Mouse (Mus musculus): Measurements from ENCODE around the gene Mylk3. TPM values are rescaled to one million over a fixed set of nuclear protein-coding genes. Genes with fewer than 3 reads are reported as not detected.

The Mylk3 gene
- polyA plus RNA-seq, 2 experiments: 42.1 to 48.7 TPM

- Histone ChIP-seq H3K9me3 (ENCODE audit: control insufficient read depth, low read length) (no peaks in the 10 kb centered on the region), H3K4me2 (ENCODE audit: low read depth) (no peak overlapping the region), H3K4me1 (replicated peaks; ENCODE audit: control insufficient read depth in 2 of 2, insufficient read depth in 2 of 2, low read length in 1 of 2) (peaks cover 28 to 39% of the 10 kb centered on the region in 2 experiments), H3K9ac (replicated peaks) (no peak overlapping the region), H3K4me3 (ENCODE audit: insufficient read depth in 1 of 2, low read depth in 2 of 2, low read length in 2 of 2) (no peak overlapping the region), H3K27ac (no peak overlapping the region), H3K36me3 (replicated peaks; ENCODE audit: control insufficient read depth, insufficient read depth, low read depth) (no peaks in the 10 kb centered on the region), H3K27me3 (ENCODE audit: control insufficient read depth, insufficient read depth, low read length) (no peaks in the 10 kb centered on the region)
- WGBS (ENCODE audit: insufficient replicate concordance): 16% methylated on average over 1 of the region's 1 CpGs
- no peak for TF ChIP-seq CTCF (IDR thresholded peaks at IDR 0.05; ENCODE audit: low read depth)
- TF ChIP-seq EP300 (IDR thresholded peaks at IDR 0.05; ENCODE audit: low read depth): peak; percentile 49
- peak; percentile 25; the same call in 1 of the 2 replicates for ATAC-seq (ENCODE audit: insufficient read depth)
- DNase-seq (ENCODE audit: low read depth in 3 of 3, low spot score in 3 of 3): no peak
These were observed 5.3 kb upstream of the Mylk3 start for GRCm38 (mm10) chr8:85391438-85391837.

GRCm38 (mm10) chr8:85381926-85382325 is 4.2 kb downstream of the Mylk3 start:
- peak overlapping the region; percentile 87 for H3K9ac ChIP-seq (replicated peaks)
- ATAC-seq (ENCODE audit: insufficient read depth): no peak

GRCm38 (mm10) chr8:85380824-85381209 is 5.3 kb downstream of the Mylk3 start:
- peaks cover 50 to 66% of the 10 kb centered on the region in 2 experiments for H3K4me1 ChIP-seq (replicated peaks; ENCODE audit: control insufficient read depth in 2 of 2, insufficient read depth in 2 of 2, low read length in 1 of 2)
- no peaks in the 10 kb centered on the region for H3K9me3 ChIP-seq (ENCODE audit: control insufficient read depth, low read length)
- DNase-seq (ENCODE audit: low read depth in 3 of 3, low spot score in 3 of 3) (peak; percentile 85 to 91 (median 88)), ATAC-seq (ENCODE audit: insufficient read depth) (peak; percentile 90)
- H3K4me3 ChIP-seq (ENCODE audit: insufficient read depth in 1 of 2, low read depth in 2 of 2, low read length in 2 of 2): peak overlapping the region; percentile 66 to 78
- H3K4me2 ChIP-seq (ENCODE audit: low read depth): peak overlapping the region; percentile 79
- peak overlapping the region; percentile 96 for H3K27ac ChIP-seq
- 1% methylated on average over 8 of the region's 8 CpGs for WGBS (ENCODE audit: insufficient replicate concordance)
- peak overlapping the region; percentile 87 for H3K9ac ChIP-seq (replicated peaks)
- H3K27me3 ChIP-seq (ENCODE audit: control insufficient read depth, insufficient read depth, low read length): no peaks in the 10 kb centered on the region
- TF ChIP-seq CTCF (IDR thresholded peaks at IDR 0.05; ENCODE audit: low read depth): no peak; the same call in 1 of the 2 replicates
- TF ChIP-seq EP300 (IDR thresholded peaks at IDR 0.05; ENCODE audit: low read depth): peak; percentile 96
- peaks cover 2% of the 10 kb centered on the region; the same call in 1 of the 2 replicates for H3K36me3 ChIP-seq (replicated peaks; ENCODE audit: control insufficient read depth, insufficient read depth, low read depth)

More at GRCm38 (mm10) chr8:85381926-85382325, 4.2 kb downstream of the Mylk3 start:
- Histone ChIP-seq H3K9me3 (ENCODE audit: control insufficient read depth, low read length) (no peaks in the 10 kb centered on the region), H3K4me1 (replicated peaks; ENCODE audit: control insufficient read depth in 2 of 2, insufficient read depth in 2 of 2, low read length in 1 of 2) (peaks cover 43 to 61% of the 10 kb centered on the region in 2 experiments), H3K36me3 (replicated peaks; ENCODE audit: control insufficient read depth, insufficient read depth, low read depth) (no peaks in the 10 kb centered on the region), H3K4me2 (ENCODE audit: low read depth) (peak overlapping the region; percentile 79), H3K27ac (peak overlapping the region; percentile 96), H3K4me3 (ENCODE audit: insufficient read depth in 1 of 2, low read depth in 2 of 2, low read length in 2 of 2) (peak overlapping the region; percentile 66 to 78), H3K27me3 (ENCODE audit: control insufficient read depth, insufficient read depth, low read length) (no peaks in the 10 kb centered on the region)
- TF ChIP-seq EP300 (IDR thresholded peaks at IDR 0.05; ENCODE audit: low read depth): no peak
- no peak for TF ChIP-seq CTCF (IDR thresholded peaks at IDR 0.05; ENCODE audit: low read depth)
- 52% methylated on average over 4 of the region's 4 CpGs for WGBS (ENCODE audit: insufficient replicate concordance)
- no peak for DNase-seq (ENCODE audit: low read depth in 3 of 3, low spot score in 3 of 3)

- DNase-seq (ENCODE audit: low read depth in 3 of 3, low spot score in 3 of 3) (no peak), ATAC-seq (ENCODE audit: insufficient read depth) (peak; percentile 48)
- peak overlapping the region; percentile 79 for H3K4me2 ChIP-seq (ENCODE audit: low read depth)
- TF ChIP-seq EP300 (IDR thresholded peaks at IDR 0.05; ENCODE audit: low read depth) (no peak), CTCF (IDR thresholded peaks at IDR 0.05; ENCODE audit: low read depth) (no peak)
- peak overlapping the region; percentile 87 for H3K9ac ChIP-seq (replicated peaks)
- no peaks in the 10 kb centered on the region for H3K9me3 ChIP-seq (ENCODE audit: control insufficient read depth, low read length)
- peak overlapping the region; percentile 96 for H3K27ac ChIP-seq
- H3K4me1 ChIP-seq (replicated peaks; ENCODE audit: control insufficient read depth in 2 of 2, insufficient read depth in 2 of 2, low read length in 1 of 2): peaks cover 53 to 67% of the 10 kb centered on the region in 2 experiments
- H3K36me3 ChIP-seq (replicated peaks; ENCODE audit: control insufficient read depth, insufficient read depth, low read depth): peaks cover 2% of the 10 kb centered on the region; the same call in 1 of the 2 replicates
- H3K4me3 ChIP-seq (ENCODE audit: insufficient read depth in 1 of 2, low read depth in 2 of 2, low read length in 2 of 2): peak overlapping the region; percentile 66 to 78
- no peaks in the 10 kb centered on the region for H3K27me3 ChIP-seq (ENCODE audit: control insufficient read depth, insufficient read depth, low read length)
- WGBS (ENCODE audit: insufficient replicate concordance): 18% methylated on average over 10 of the region's 10 CpGs
These were observed 5.9 kb downstream of the Mylk3 start for GRCm38 (mm10) chr8:85380123-85380823.

GRCm38 (mm10) chr8:85379142-85379781 is 6.9 kb downstream of the Mylk3 start:
- Histone ChIP-seq H3K4me2 (ENCODE audit: low read depth) (peak overlapping the region; percentile 79), H3K9me3 (ENCODE audit: control insufficient read depth, low read length) (no peaks in the 10 kb centered on the region), H3K27me3 (ENCODE audit: control insufficient read depth, insufficient read depth, low read length) (no peaks in the 10 kb centered on the region), H3K36me3 (replicated peaks; ENCODE audit: control insufficient read depth, insufficient read depth, low read depth) (peaks cover 2% of the 10 kb centered on the region; the same call in 1 of the 2 replicates), H3K27ac (peak overlapping the region; percentile 96), H3K9ac (replicated peaks) (peak overlapping the region; percentile 87), H3K4me3 (ENCODE audit: insufficient read depth in 1 of 2, low read depth in 2 of 2, low read length in 2 of 2) (peak overlapping the region; percentile 63 to 78), H3K4me1 (replicated peaks; ENCODE audit: control insufficient read depth in 2 of 2, insufficient read depth in 2 of 2, low read length in 1 of 2) (peaks cover 53 to 73% of the 10 kb centered on the region in 2 experiments)
- TF ChIP-seq EP300 (IDR thresholded peaks at IDR 0.05; ENCODE audit: low read depth): peak; percentile 87
- peak; percentile 19; the same call in 1 of the 2 replicates for TF ChIP-seq CTCF (IDR thresholded peaks at IDR 0.05; ENCODE audit: low read depth)
- peak; percentile 78 for ATAC-seq (ENCODE audit: insufficient read depth)
- DNase-seq (ENCODE audit: low read depth in 3 of 3, low spot score in 3 of 3): peak; percentile 72 to 93 (median 81)
- WGBS (ENCODE audit: insufficient replicate concordance): 7% methylated on average over 2 of the region's 2 CpGs

Data from liver, embryonic 14.5 days (tissue).